In genomic region chr2:44218317-44218716, GRCm38 (mm10) we compare ENCODE assay signal across 17 mouse cellular contexts.
DNase-seq lines count a peak whose midpoint lies in the region; ATAC-seq and TF ChIP-seq lines count a peak whose summit lies in the region.
"Had no signal": no experiment of that assay in that cellular context is flagged by ENCODE, and none has a peak within 500 bp of the region (broad histone marks: within the 10 kb centered on the region; RNA-seq: fewer than 3 reads in every experiment).

No protein-coding gene starts in this region.

- H3K36me3 ChIP-seq in midbrain, embryonic 13.5 days: no peaks in the 10 kb centered on the region
- no peaks in the 10 kb centered on the region for H3K36me3 ChIP-seq in midbrain, postnatal 0 days (ENCODE audit: insufficient read depth, low read length)
- H3K36me3 ChIP-seq in hindbrain, embryonic 16.5 days (ENCODE audit: control insufficient read depth, insufficient read depth, low read length): no peaks in the 10 kb centered on the region
- H3K36me3 ChIP-seq: G1E; heart, embryonic 12.5 days; liver, embryonic 12.5 days had no signal

- H3K9me3 ChIP-seq in midbrain, embryonic 13.5 days: no peaks in the 10 kb centered on the region
- no peaks in the 10 kb centered on the region for H3K9me3 ChIP-seq in midbrain, postnatal 0 days (ENCODE audit: low read length)
- no peaks in the 10 kb centered on the region for H3K9me3 ChIP-seq in hindbrain, embryonic 16.5 days (ENCODE audit: control insufficient read depth, low read length)
- H3K9me3 ChIP-seq: G1E; heart, embryonic 12.5 days; liver, embryonic 12.5 days had no signal

- no peaks in the 10 kb centered on the region for H3K27me3 ChIP-seq in midbrain, embryonic 13.5 days
- H3K27me3 ChIP-seq in midbrain, postnatal 0 days (ENCODE audit: insufficient read depth, low read length): no peaks in the 10 kb centered on the region
- H3K27me3 ChIP-seq in hindbrain, embryonic 16.5 days (replicated peaks; ENCODE audit: control insufficient read depth, insufficient read depth, low read length): no peaks in the 10 kb centered on the region
- H3K27me3 ChIP-seq: heart, embryonic 12.5 days; liver, embryonic 12.5 days had no signal

- no peak for TF ChIP-seq CTCF in midbrain, postnatal 0 days (IDR thresholded peaks at IDR 0.05)

- H3K9ac ChIP-seq in midbrain, embryonic 13.5 days (replicated peaks): no peak overlapping the region
- H3K9ac ChIP-seq in midbrain, postnatal 0 days (replicated peaks; ENCODE audit: low read length, poor library complexity, severe bottlenecking): no peak overlapping the region
- no peak overlapping the region for H3K9ac ChIP-seq in hindbrain, embryonic 16.5 days (ENCODE audit: low read depth, low read length)
- H3K9ac ChIP-seq: heart, embryonic 12.5 days; liver, embryonic 12.5 days; lung, embryonic 14.5 days had no signal

- DNase-seq in frontal cortex, adult 2 months (ENCODE audit: extremely low spot score in 1 of 2, low spot score in 1 of 2): no peak
- DNase-seq in midbrain, postnatal 0 days (ENCODE audit: low spot score): no peak
- peak; percentile 22 for DNase-seq in brain, adult 2 months (ENCODE audit: low read depth, low spot score)
- no peak for DNase-seq in kidney, adult 8-10 months
- DNase-seq: cerebellum, postnatal 10 days; heart, postnatal 36 days; kidney, postnatal 10 days; right cerebral cortex, postnatal 14 days had no signal

- 0 out of 2 replicates have a peak, but pooled peaks have one; percentile 25 for ATAC-seq in frontal cortex, adult (ENCODE audit: low TSS enrichment)
- ATAC-seq in midbrain, embryonic 13.5 days: peak; percentile 66
- no peak for ATAC-seq in midbrain, postnatal 0 days (ENCODE audit: low FRiP score)
- peak; percentile 34; the same call in 1 of the 2 replicates for ATAC-seq in hindbrain, embryonic 16.5 days
- ATAC-seq: intestine, embryonic 16.5 days; liver, embryonic 12.5 days had no signal

- 20% methylated on average over 8 of the region's 8 CpGs for WGBS in midbrain, embryonic 13.5 days
- WGBS in midbrain, postnatal 0 days: 29% methylated on average over 8 of the region's 8 CpGs
- WGBS in hindbrain, embryonic 16.5 days: 16% methylated on average over 8 of the region's 8 CpGs

- no peak overlapping the region for H3K27ac ChIP-seq in midbrain, embryonic 13.5 days
- H3K27ac ChIP-seq in midbrain, postnatal 0 days (ENCODE audit: low read depth, low read length): no peak overlapping the region
- no peak overlapping the region for H3K27ac ChIP-seq in hindbrain, embryonic 16.5 days (ENCODE audit: low read depth, low read length)
- H3K27ac ChIP-seq: liver, embryonic 12.5 days; macrophage had no signal

- peaks cover 9% of the 10 kb centered on the region for H3K4me1 ChIP-seq in midbrain, embryonic 13.5 days (replicated peaks)
- 0 out of 2 replicates have a peak, but pooled peaks cover 2% of the 10 kb centered on the region for H3K4me1 ChIP-seq in midbrain, postnatal 0 days (ENCODE audit: insufficient read depth, low read length)
- H3K4me1 ChIP-seq in hindbrain, embryonic 16.5 days (ENCODE audit: control insufficient read depth, insufficient read depth, low read depth, low read length): 0 out of 2 replicates have a peak, but pooled peaks cover 2% of the 10 kb centered on the region
- H3K4me1 ChIP-seq: liver, embryonic 12.5 days had no signal

- H3K4me3 ChIP-seq in midbrain, embryonic 13.5 days (replicated peaks): no peak overlapping the region
- no peak overlapping the region for H3K4me3 ChIP-seq in midbrain, postnatal 0 days (ENCODE audit: low read depth, low read length)
- no peak overlapping the region for H3K4me3 ChIP-seq in hindbrain, embryonic 16.5 days (ENCODE audit: low read length)
- H3K4me3 ChIP-seq: heart, embryonic 12.5 days; liver, embryonic 12.5 days had no signal

- no peak overlapping the region for H3K4me2 ChIP-seq in midbrain, embryonic 13.5 days (replicated peaks)
- H3K4me2 ChIP-seq in midbrain, postnatal 0 days (ENCODE audit: low read depth, low read length, poor library complexity, severe bottlenecking): no peak overlapping the region
- H3K4me2 ChIP-seq in hindbrain, embryonic 16.5 days (ENCODE audit: low read length): no peak overlapping the region
- H3K4me2 ChIP-seq: heart, embryonic 12.5 days; liver, embryonic 12.5 days; lung, embryonic 14.5 days had no signal
